Mouse (Mus musculus) cerebellum, postnatal 36 days (tissue): ENCODE data around the gene Cubn.

Experiments used
- DNase-seq, 2 experiments: peaks; one replicate each; pipeline ENCODE4 v3.0.0; 2021 to 2022; ENCODE audit warnings: mixed read lengths in 2 of 2

Gene Cubn

DNA sequence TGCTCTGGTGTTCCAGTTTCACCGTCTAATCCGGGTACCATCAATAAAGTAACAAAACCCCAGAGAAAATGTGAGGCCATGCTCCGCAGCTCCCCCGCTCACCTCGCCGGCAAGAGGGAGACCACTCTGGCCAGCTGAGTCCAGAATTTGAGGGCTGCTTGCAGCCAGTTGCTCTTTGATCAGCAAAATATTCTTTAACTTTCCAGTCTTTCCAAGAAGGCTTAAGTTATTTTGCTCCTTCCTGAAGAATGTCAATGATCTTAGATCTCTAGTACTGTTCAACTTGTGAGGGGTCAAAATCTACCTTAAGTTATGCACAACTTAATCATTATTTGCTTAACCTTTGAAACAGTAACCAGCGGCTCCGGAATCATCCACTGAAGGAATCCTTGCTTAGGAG is at the start of gene Cubn:
TSS of gene Cubn (minus strand) at position 80 of the 400 bp plus-strand sequence.
- no peak for DNase-seq

GRCm38 (mm10) chr2:13539860-13540259 is 48.2 kb upstream of the Cubn start:
- no peak for DNase-seq

- DNase-seq, result no peak
These were observed 47.2 kb upstream of the Cubn start for GRCm38 (mm10) chr2:13538704-13539377.

- DNase-seq, result no peak
These were observed 46.6 kb upstream of the Cubn start for GRCm38 (mm10) chr2:13538258-13538657.

DNA sequence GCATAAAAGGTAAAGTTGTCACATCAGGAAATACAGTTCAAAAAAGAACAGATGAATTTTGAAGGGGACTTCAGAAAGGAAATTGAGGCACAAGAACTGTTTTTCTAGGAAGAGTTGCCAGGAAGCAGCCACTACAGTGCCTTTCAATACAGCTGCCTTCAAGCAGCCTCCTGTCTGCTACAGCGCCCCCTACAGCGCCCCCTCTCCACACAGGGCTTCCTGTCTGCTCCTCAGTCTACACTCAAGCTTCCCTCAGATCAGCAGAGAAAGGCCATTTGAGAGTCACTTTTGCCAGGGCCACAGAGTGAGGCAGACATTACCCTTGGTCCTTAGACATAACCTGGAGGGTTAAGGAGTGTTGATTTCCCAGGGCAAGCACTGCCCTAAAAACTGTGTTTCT is 46.1 kb upstream of the Cubn start:
- no peak for DNase-seq

DNA sequence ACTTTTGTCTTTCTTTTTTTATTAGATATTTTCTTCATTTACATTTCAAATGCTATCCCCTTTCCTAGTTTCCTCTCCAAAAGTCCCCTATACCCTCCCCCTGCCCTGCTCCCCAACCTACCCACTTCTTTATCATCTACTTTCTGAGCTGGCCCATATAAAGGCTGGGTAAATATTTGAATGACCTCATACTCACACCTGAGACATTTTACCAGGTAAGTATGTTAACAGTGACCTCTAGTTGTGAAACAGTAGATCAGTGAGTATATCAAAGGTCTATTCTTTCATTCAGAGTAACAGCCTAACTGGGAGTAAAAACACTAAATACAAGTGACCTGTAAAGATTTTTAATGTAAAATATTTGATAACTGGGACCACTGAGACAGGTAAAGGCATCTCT is 45.1 kb upstream of the Cubn start:
- DNase-seq, result no peak

- no peak for DNase-seq
These were observed 39.0 kb upstream of the Cubn start for GRCm38 (mm10) chr2:13530639-13531038.

DNA sequence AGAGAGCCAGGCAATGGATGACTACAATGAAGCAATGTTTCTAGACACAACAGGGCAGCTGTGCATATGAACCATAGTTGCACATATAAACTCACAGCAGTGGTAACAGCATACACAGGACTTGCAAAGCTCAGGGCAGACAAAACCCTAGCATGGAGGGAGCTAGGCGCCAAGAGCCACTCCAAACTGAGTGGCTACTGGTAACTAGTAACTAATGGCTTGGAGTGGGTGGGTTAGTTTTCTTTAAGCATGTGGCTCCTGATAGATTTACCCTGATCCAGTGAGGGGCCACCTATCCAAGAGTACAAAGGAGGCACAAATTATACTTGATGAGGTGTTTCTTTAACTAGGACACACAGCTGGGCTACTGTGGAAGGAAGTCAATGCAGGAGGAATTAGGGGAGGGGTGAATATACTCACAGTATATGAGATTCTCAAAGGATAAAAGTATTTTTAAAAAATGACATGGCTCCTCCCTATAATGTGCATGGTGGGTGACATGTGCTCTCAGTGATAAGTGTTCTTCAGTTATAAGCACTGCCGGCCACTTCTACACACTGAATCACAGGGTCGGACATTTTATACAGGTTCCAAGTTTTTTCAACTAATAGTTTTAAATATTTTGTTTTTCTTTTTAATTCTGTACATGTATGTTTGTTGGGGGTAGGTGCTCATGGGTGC is 37.8 kb upstream of the Cubn start:
- no peak for DNase-seq

GRCm38 (mm10) chr2:13527531-13527930 is 35.9 kb upstream of the Cubn start:
- DNase-seq, result no peak

DNA sequence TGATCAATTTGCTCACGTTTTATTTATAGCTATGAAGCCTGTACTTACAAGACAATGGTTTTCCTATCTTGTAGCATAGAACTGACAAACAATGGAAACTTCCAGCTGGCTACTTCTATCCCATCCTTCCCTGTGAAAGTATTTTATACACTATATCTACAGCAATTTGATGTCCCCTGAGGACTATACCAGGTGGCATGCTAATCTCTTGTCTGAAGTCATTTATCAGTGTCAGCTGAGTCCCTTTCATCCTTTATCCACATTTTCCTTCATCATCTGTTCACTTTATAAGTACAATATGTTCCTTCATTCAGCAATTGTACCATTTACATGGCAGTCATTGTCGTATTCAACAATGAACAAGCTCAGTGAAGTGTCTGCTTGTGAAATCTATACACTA is 35.5 kb upstream of the Cubn start:
- no peak for DNase-seq

DNA sequence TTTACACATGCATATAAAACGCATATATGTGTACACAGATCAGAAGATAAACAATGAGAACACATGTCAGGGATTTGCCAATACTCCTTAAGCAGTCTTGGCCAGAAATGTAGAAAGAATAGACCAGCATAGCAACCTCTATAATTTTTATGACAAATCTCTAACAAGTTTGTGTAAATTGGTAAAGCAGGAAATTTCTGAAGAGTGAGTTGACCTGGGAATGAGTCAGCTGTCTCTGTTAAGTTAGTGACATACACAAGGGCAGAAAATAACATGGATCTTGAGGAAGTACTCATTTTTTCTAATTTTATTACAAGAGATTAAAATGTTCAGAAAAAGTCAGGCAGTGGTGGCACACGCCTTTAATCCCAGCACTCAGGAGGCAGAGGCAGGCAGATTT is 34.6 kb upstream of the Cubn start:
- DNase-seq, result no peak

DNA sequence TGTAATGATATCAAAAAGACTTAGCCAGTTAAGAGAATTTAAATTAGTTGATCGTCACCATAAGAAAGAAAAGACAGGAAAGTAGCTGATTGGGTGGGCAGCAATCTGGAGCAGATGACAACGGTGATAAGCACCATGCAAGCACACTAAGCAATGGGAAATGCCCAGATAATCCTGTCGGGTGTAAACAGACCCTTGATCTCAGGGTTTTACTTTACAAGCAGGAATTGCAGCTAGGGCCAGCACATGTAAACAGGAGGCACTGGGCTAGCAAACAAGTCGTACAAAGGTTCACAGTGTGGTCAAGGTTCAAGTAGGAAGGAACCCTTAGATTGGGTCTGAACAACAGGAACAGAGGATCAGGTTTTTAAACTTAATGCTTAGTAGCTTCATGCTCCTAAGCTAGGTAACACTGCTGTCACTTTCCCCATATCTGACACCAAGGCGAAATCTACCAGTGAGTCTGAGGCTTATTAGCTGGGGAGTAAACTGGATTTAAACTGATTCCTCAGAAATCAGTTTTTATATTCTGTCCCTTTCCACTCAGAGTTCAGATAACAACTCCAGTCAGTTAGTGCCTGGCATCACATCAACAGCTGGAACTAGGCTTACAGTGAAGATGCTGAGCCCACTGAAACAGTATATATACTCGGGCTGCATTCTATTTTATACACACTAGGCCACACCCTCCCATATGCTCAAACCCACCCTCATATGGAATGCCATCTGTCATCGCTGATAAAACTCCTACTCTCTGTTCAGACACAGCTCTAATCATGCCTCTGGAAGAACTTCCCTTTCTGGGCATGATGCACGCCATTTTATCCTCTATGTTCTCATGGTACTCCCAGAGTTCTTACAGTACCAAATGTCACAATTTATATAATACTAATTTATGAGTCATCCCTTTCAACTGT is 32.2 kb upstream of the Cubn start:
- DNase-seq, result no peak

- no peak for DNase-seq
These were observed 30.5 kb upstream of the Cubn start for GRCm38 (mm10) chr2:13522106-13522505.

- DNase-seq, result no peak
These were observed 23.3 kb upstream of the Cubn start for GRCm38 (mm10) chr2:13514949-13515348.

DNA sequence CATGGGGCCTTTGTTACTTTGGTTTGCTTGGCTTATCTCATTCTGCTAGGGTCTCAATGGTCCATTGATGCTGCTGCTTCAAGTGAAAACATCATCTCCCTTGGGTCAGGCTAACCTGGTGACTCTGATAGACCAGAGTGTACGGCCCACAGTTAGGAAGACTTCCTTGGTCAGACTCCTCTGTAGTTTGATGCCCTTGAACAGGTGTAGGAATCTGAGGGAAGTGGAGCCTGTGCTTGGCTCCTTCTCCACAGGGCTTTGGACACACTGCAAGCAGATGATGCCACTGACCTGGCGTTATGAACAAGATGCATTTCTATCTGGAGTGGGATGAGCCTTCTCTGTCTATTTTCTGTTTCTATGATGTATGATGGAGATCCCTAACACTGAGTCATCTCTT is 11.1 kb upstream of the Cubn start:
- no peak for DNase-seq

- no peak for DNase-seq
These were observed 9.9 kb upstream of the Cubn start for GRCm38 (mm10) chr2:13501553-13501952.

- DNase-seq, result no peak
These were observed 8.8 kb upstream of the Cubn start for GRCm38 (mm10) chr2:13500298-13500999.

DNA sequence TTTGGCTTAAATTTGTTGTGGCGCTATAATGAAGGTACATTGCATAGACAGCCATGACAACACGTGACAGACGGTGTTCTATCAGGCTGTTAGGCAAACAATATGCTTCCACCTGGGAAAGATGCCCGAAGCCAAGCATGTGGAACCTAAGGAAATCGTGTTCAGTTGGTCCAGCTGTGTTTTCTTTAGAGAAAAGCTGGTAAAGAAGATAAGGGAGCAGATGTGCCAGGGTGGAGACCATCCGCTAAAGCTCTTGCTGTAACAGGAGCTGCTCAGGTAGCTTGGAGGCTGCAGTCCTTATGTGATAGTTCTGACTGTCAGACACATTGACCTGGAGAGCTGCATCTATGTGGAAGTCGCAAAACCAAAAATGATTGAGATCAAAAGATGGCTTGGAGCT is 7.6 kb upstream of the Cubn start:
- DNase-seq, result no peak

- DNase-seq, result no peak
These were observed 4.5 kb upstream of the Cubn start for GRCm38 (mm10) chr2:13496087-13496486.

DNA sequence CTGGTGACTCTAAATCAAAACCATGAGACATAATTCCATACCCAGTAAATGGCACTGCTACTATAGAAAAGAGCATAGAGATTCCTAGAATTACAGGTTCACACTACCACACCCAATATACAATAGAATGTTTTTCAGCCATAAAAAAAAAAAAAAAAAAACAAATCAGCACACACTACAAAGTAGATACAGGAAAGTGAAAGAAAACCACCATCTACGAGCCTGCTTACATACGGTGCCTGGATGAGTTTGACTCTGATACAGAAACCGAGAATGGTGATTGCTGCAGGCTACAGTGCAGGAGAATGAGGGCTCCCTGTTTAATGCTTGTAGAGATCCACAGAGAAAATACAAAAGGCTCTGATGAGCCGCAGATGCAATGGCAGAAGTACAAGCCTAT is 1.3 kb upstream of the Cubn start:
- DNase-seq, result no peak

DNA sequence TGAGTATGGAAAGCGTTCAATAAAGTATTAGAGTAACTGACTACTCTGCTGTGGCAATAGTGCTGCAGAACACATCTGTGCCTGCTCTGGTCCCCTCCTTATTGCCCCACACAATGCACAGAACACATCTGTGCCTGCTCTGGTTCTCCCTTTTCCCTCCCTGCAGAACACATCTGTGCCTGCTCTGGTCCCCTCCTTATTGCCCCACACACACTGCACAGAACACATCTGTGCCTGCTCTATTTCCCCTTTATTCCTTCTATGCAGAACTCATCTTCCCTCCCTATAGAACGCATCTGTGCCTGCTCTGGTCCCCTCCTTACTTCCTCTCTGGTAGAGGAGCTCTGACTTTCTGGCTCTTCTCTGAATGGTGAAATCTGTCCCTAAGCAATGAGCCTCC is 1.1 kb downstream of the Cubn start:
- DNase-seq, result no peak

DNA sequence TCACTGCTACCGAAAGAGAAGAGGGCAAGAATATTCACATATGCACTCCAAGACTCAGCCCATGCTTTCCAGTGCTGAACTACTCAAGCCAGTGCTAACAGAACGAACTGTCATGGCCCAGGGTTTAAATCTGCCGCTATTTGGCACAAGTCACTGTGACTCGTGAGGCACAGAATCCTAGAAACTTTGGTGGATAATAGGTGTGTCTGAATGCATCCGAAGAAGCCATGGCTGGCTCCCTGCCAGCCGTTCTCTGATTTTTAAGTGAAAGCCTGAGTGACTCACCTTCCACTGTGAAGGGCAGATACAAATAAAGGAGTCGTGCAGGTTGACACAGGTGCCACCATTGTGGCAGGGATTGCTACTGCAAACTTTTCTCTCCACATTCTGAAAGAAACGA is 5.1 kb downstream of the Cubn start:
- DNase-seq, result no peak

DNA sequence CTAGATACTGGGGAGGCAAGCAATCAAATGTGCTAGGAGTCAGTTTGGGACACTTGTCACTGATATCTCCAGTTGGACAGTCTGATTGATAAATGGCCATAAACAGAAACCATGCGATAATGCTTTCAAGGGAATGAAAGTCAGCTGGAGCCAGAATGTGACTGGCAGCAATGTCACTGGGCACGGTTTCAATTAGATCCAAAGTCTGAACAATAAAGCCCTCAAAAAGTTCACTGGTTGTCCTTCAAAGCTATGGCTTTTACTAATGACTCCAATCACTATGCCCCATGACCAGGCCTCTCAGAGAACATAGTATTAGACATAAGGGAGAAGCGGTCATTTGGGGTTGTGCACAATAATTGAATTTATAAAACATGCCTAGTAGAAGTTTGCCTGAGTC is 7.0 kb downstream of the Cubn start:
- DNase-seq, result no peak
